Mouse (Mus musculus) CD4-positive helper T cell, adult 2 months (primary cell): ENCODE data around the gene Rgs5.

Experiments
- DNase-seq: peaks from one replicate; pipeline ENCODE4 v3.0.0-alpha.2; 2012; ENCODE audit warnings: low read depth, missing footprints, low spot score

The Rgs5 gene

GRCm38 (mm10) chr1:169726319-169726718, 71.0 kb downstream of the Rgs5 start:
- DNase-seq, result no peak

- no peak for DNase-seq
Measured at GRCm38 (mm10) chr1:169730599-169731100, 75.3 kb downstream of the Rgs5 start.

GRCm38 (mm10) chr1:169736139-169736538, 80.8 kb downstream of the Rgs5 start:
- no peak for DNase-seq

GRCm38 (mm10) chr1:169737231-169737630, 81.9 kb downstream of the Rgs5 start:
- no peak for DNase-seq

GRCm38 (mm10) chr1:169741147-169741546, 85.8 kb downstream of the Rgs5 start:
- no peak for DNase-seq
